Mouse (Mus musculus) CH12.LX (cell line): Measurements from ENCODE around the gene Gmcl1. TPM values are rescaled to one million over a fixed set of nuclear protein-coding genes. Genes with fewer than 3 reads are reported as not detected.

ENCODE experiments used
- DNase-seq: peaks from one replicate; pipeline ENCODE4 v3.0.0-alpha.2; 2013; ENCODE audit errors: extremely low read depth
- H3K27ac ChIP-seq: 2 replicates; pipeline ENCODE4 v1.5.1; 2012; ENCODE audit warnings: low read depth, mild to moderate bottlenecking, control low read depth, moderate library complexity; ENCODE audit not compliant: insufficient read depth
- H3K27me3 ChIP-seq: replicated peaks from 2 replicates; pipeline ENCODE3; 2012; ENCODE audit warnings: inconsistent platforms
- H3K36me3 ChIP-seq, 2 experiments: replicated peaks in 1 of 2; 2 replicates each; pipeline versions ENCODE3 to v1.6.1; 2012; ENCODE audit warnings: inconsistent platforms in 1 of 2, low read length in 1 of 2, mild to moderate bottlenecking in 1 of 2, mixed read lengths in 1 of 2, moderate library complexity in 1 of 2; ENCODE audit not compliant: control insufficient read depth in 1 of 2, insufficient read depth in 1 of 2
- H3K4me1 ChIP-seq, 2 experiments: 2 replicates each; pipeline ENCODE4 v1.6.1; 2012; ENCODE audit warnings: inconsistent platforms in 1 of 2, moderate library complexity in 1 of 2; ENCODE audit not compliant: insufficient read depth in 2 of 2, control insufficient read depth in 1 of 2
- H3K4me2 ChIP-seq: 2 replicates; pipeline ENCODE4 v1.6.1; 2012; ENCODE audit warnings: low read depth, mild to moderate bottlenecking, control low read depth; ENCODE audit not compliant: poor library complexity, insufficient read depth, severe bottlenecking
- H3K4me3 ChIP-seq, 3 experiments: fragments of 150-350 bp in 1 of 3; sonication (generic) in 1 of 3; replicated peaks in 1 of 3; 2 replicates each; pipeline versions ENCODE3 to v1.5.1; 2011 to 2012; ENCODE audit warnings: low read depth in 2 of 3, low read length in 2 of 3, mild to moderate bottlenecking in 2 of 3, moderate library complexity in 2 of 3, control low read depth in 1 of 3, improper control_type of control experiment in 1 of 3, inconsistent platforms in 1 of 3, mixed read lengths in 1 of 3; ENCODE audit not compliant: poor library complexity in 1 of 3
- H3K79me2 ChIP-seq: replicated peaks from 2 replicates; pipeline ENCODE4 v1.6.1; 2012; ENCODE audit warnings: mild to moderate bottlenecking, moderate library complexity; ENCODE audit not compliant: control insufficient read depth, poor library complexity, insufficient read depth, severe bottlenecking; ENCODE audit errors: extremely low read depth
- H3K9ac ChIP-seq: 2 replicates; pipeline ENCODE4 v1.6.1; 2012; ENCODE audit warnings: low read depth, mild to moderate bottlenecking, control low read depth, moderate library complexity; ENCODE audit not compliant: insufficient read depth
- H3K9me3 ChIP-seq: replicated peaks from 2 replicates; pipeline ENCODE3; 2012; ENCODE audit warnings: low read length, inconsistent platforms, mixed read lengths
- CHD1 ChIP-seq: IDR thresholded peaks from 2 replicates; pipeline ENCODE4 v1.6.1; 2012; ENCODE audit warnings: low read depth, low read length, improper control_type of control experiment, inconsistent platforms
- CTCF ChIP-seq, 2 experiments: IDR thresholded peaks in 1 of 2; conservative IDR thresholded peaks in 1 of 2; 2 replicates each; pipeline ENCODE4 v1.5.1; 2011 to 2012; ENCODE audit warnings: low read depth in 2 of 2, low read length in 2 of 2, improper control_type of control experiment in 1 of 2, inconsistent platforms in 1 of 2, mild to moderate bottlenecking in 1 of 2, moderate library complexity in 1 of 2
- E2F4 ChIP-seq: IDR thresholded peaks from 2 replicates; pipeline ENCODE4 v1.6.1; 2011; ENCODE audit warnings: low read depth, low read length, improper control_type of control experiment; ENCODE audit not compliant: insufficient replicate concordance
- ETS1 ChIP-seq: conservative IDR thresholded peaks from 2 replicates; pipeline ENCODE4 v1.6.1; 2012; ENCODE audit warnings: low read depth, mild to moderate bottlenecking, inconsistent platforms, low read length, improper control_type of control experiment, moderate library complexity
- IRF4 ChIP-seq: IDR thresholded peaks from 2 replicates; pipeline ENCODE4 v1.6.1; 2014; ENCODE audit warnings: low read depth, mild to moderate bottlenecking, inconsistent platforms, low read length, improper control_type of control experiment
- JUN ChIP-seq: IDR thresholded peaks from 2 replicates; pipeline ENCODE4 v1.6.1; 2011; ENCODE audit warnings: low read depth, mild to moderate bottlenecking, low read length, improper control_type of control experiment, moderate library complexity; ENCODE audit not compliant: insufficient read depth
- JUND ChIP-seq: conservative IDR thresholded peaks from 2 replicates; pipeline ENCODE4 v1.6.1; 2011; ENCODE audit warnings: low read depth, low read length, improper control_type of control experiment
- MEF2A ChIP-seq: IDR thresholded peaks from 2 replicates; pipeline ENCODE4 v1.6.1; 2014; ENCODE audit warnings: low read depth, mild to moderate bottlenecking, inconsistent platforms, low read length, improper control_type of control experiment, borderline replicate concordance
- RAD21 ChIP-seq: IDR thresholded peaks from 2 replicates; pipeline ENCODE4 v1.6.1; 2011; ENCODE audit warnings: low read depth, mild to moderate bottlenecking, low read length, improper control_type of control experiment, moderate library complexity
- RCOR1 ChIP-seq: conservative IDR thresholded peaks from 2 replicates; pipeline ENCODE4 v1.6.1; 2012; ENCODE audit warnings: low read depth, mild to moderate bottlenecking, inconsistent platforms, low read length, improper control_type of control experiment
- SMC3 ChIP-seq: IDR thresholded peaks from 2 replicates; pipeline ENCODE4 v1.6.1; 2011; ENCODE audit warnings: low read depth, low read length, improper control_type of control experiment
- TBP ChIP-seq: conservative IDR thresholded peaks from 2 replicates; pipeline ENCODE4 v1.6.1; 2011; ENCODE audit warnings: low read depth, low read length, improper control_type of control experiment
- UBTF ChIP-seq: IDR thresholded peaks from 2 replicates; pipeline ENCODE4 v1.6.1; 2012; ENCODE audit warnings: low read depth, mild to moderate bottlenecking, inconsistent platforms, low read length, improper control_type of control experiment, moderate library complexity
- ZC3H11A ChIP-seq: IDR thresholded peaks from 2 replicates; pipeline ENCODE4 v1.6.1; 2012; ENCODE audit warnings: low read depth, mild to moderate bottlenecking, inconsistent platforms, low read length, improper control_type of control experiment
- ZKSCAN1 ChIP-seq: IDR thresholded peaks from 2 replicates; pipeline ENCODE4 v1.6.1; 2012; ENCODE audit warnings: low read depth, inconsistent platforms, low read length, improper control_type of control experiment, borderline replicate concordance
- ZNF384 ChIP-seq: IDR thresholded peaks from 2 replicates; pipeline ENCODE4 v1.6.1; 2012; ENCODE audit warnings: low read depth, low read length, improper control_type of control experiment, inconsistent platforms
- dilution Hi-C: fragments of 300-500 bp; cut with MboI; formaldehyde crosslinking; loops from 2 replicates; pipeline ENCODE4 v1.14.3; 2020; ENCODE audit warnings: low sequenced_read_pairs; ENCODE audit not compliant: extremely low pct_unique_long_range_greater_than_20kb, extremely low pct_ligation_motif_present
- in situ Hi-C: fragments of 300-500 bp; cut with MboI; formaldehyde crosslinking; loops from 3 replicates; pipeline ENCODE4 v1.14.3; 2019; ENCODE audit warnings: low sequenced_read_pairs, low pct_ligation_motif_present, low pct_unique_long_range_greater_than_20kb, mixed read lengths
- polyA plus RNA-seq: library from polyadenylated mRNA; unstranded; fragments of >175 nt; gene quantifications from 2 replicates; pipeline ENCODE4 v1.2.1, GENCODE M21; 2012; ENCODE audit warnings: low read depth; ENCODE audit not compliant: insufficient read length
- total RNA-seq, 2 experiments: library from RNA; depleted of rRNA; stranded (reverse); fragments of 300-350 nt in 1 of 2; fragments of >200 nt in 1 of 2; gene quantifications; 2 replicates each; pipeline ENCODE4 v1.2.3; 2012 to 2014

Gmcl1 gene
- total and polyA plus RNA-seq, 3 experiments, result 8.4 to 10.4 (median 9.9) TPM

DNA sequence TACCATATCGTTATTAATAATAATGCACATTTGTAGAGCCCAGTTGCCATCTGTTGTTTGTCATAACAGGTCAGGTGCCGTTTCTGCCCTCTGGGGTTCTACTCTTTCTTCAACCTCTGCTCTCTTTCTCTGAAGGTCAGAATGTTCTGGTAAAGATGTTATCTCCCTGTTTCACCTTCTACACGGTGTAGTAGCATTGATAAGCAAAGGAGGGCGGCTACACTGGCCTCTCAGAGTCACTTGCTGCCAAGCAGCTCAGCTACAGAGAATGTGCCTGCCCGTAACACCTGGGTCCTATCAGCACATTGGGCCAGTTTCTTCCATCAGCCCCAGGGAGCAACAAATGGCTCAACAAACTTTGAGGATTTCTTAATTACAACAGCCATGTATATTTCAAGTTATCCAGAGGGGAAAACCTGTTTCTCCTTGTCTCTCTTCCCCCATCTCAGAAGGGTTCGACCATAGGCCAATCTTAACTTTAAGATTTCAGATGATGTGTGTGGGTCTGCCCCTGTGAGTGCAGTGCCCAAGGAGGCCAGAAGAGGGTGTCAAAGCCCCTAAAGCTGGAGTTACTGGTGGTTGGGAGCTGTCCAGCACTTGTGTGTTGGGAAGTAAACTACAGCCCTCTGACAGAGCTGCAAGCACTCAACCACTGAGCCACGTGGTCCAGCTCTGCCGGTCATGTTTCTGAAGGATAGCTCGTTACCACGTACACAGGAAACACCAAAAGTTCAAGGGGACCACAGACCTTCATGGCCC is 21.1 kb upstream of the Gmcl1 start:
- in situ Hi-C loops, result loop anchor here (5.0 kb wide), 1 partner anchor 38 kb away; the partner anchor contains the start of gene Anxa4
- peak in 1 of 2 experiments; percentile 30; a peak in 2 of 4 replicates for TF ChIP-seq CTCF (conservative IDR thresholded peaks at IDR 0.05 in 1 of 2, IDR thresholded peaks at IDR 0.05 in 1 of 2; ENCODE audit: low read depth in 2 of 2, low read length in 2 of 2)
- TF ChIP-seq MEF2A, result no peak
- no peak for TF ChIP-seq JUND
- TF ChIP-seq ETS1, result no peak
- TF ChIP-seq SMC3, result peak; percentile 30
- peak; percentile 4; the same call in 1 of the 2 replicates for TF ChIP-seq RAD21
- no peak for TF ChIP-seq JUN
- H3K4me1 ChIP-seq, result peaks cover 0 to 4% of the 10 kb centered on the region in 2 experiments; a peak in 1 of 4 replicates
- no peak overlapping the region for H3K9ac ChIP-seq
- peaks cover 5% of the 10 kb centered on the region for H3K9me3 ChIP-seq
- H3K27me3 ChIP-seq, result no peaks in the 10 kb centered on the region
- H3K79me2 ChIP-seq, result no peaks in the 10 kb centered on the region
- no peak overlapping the region for H3K27ac ChIP-seq
- dilution Hi-C loops, result no loop called here
- H3K4me2 ChIP-seq, result no peak overlapping the region
- H3K4me3 ChIP-seq, result no peak overlapping the region
- DNase-seq, result no peak
- H3K36me3 ChIP-seq, result peaks cover 0 to 36% of the 10 kb centered on the region in 2 experiments

DNA sequence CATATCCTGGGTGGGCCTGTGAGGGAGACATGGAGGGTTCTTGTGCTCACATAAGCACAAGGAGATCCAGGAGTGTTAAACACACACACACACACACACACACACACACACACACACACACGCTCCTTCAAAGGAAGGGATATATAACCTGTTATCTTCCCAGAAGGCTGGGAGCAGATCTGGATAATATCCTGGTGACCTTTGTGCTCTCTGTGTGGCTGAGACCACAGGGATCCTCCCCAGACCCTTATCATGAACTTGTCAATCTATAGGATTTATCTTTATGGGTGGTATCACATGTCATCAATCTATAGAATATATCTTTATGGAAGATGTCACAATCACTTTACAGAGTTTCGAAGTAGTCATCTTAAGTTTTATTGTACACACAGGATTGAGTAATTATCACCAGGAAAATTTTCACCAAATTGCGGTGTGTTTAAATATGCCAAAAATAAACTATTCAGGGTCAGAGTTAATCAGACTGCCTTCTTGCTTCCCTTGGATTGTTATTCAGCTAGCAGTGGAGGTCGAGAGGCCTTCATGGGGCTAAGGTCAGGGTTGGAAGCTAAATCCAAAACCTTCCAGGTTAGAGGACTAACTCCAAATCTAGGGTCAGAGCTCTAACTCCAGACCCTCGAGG is 19.8 kb upstream of the Gmcl1 start:
- in situ Hi-C loops, result loop anchor here (5.0 kb wide), 1 partner anchor 39 kb away; the partner anchor contains the start of gene Anxa4
- Histone ChIP-seq H3K4me3 (no peak overlapping the region), H3K36me3 (peaks cover 0 to 36% of the 10 kb centered on the region in 2 experiments), H3K27ac (no peak overlapping the region), H3K9me3 (peaks cover 5% of the 10 kb centered on the region), H3K27me3 (no peaks in the 10 kb centered on the region), H3K4me1 (peaks cover 0 to 4% of the 10 kb centered on the region in 2 experiments; a peak in 1 of 4 replicates), H3K79me2 (no peaks in the 10 kb centered on the region), H3K4me2 (no peak overlapping the region), H3K9ac (no peak overlapping the region)
- dilution Hi-C loops, result no loop called here
- TF ChIP-seq TBP, result no peak
- TF ChIP-seq ZNF384, result no peak
- TF ChIP-seq UBTF, result no peak
- no peak for TF ChIP-seq IRF4
- TF ChIP-seq ZC3H11A, result no peak
- TF ChIP-seq E2F4, result no peak
- no peak for TF ChIP-seq RCOR1
- no peak for TF ChIP-seq SMC3
- no peak for TF ChIP-seq JUN
- TF ChIP-seq ZKSCAN1, result no peak
- no peak for TF ChIP-seq ETS1
- no peak for TF ChIP-seq MEF2A
- no peak for TF ChIP-seq CHD1
- TF ChIP-seq RAD21, result no peak
- DNase-seq, result no peak
